Mouse (Mus musculus) C2C12 (cell line): Measurements from ENCODE around the gene Mturn. TPM values are rescaled to one million over a fixed set of nuclear protein-coding genes. Genes with fewer than 3 reads are reported as not detected.

ENCODE experiments used
- H3K27me3 ChIP-seq: one replicate; pipeline ENCODE4 v1.6.1; 2011; ENCODE audit not compliant: control insufficient read depth, insufficient read depth, insufficient read length
- H3K36me3 ChIP-seq: one replicate; pipeline ENCODE4 v1.6.1; 2011; ENCODE audit not compliant: control insufficient read depth, insufficient read depth
- H3K4me3 ChIP-seq: one replicate; pipeline ENCODE4 v1.5.1; 2011; ENCODE audit warnings: mild to moderate bottlenecking, control low read depth; ENCODE audit not compliant: poor library complexity, insufficient read depth, severe bottlenecking
- H3K79me2 ChIP-seq: one replicate; pipeline ENCODE4 v1.6.1; 2011; ENCODE audit not compliant: control insufficient read depth, insufficient read depth
- H3K79me3 ChIP-seq: one replicate; pipeline ENCODE4 v1.6.1; 2011; ENCODE audit warnings: low read depth, control low read depth
- H3ac ChIP-seq: one replicate; pipeline ENCODE3; 2011; ENCODE audit warnings: low read depth; ENCODE audit not compliant: control insufficient read depth, insufficient read length
- CEBPB ChIP-seq: IDR thresholded peaks from one replicate; pipeline ENCODE4 v1.6.1; 2011; ENCODE audit warnings: low read depth, mild to moderate bottlenecking, control low read depth, moderate library complexity
- CTCF ChIP-seq: IDR thresholded peaks from one replicate; pipeline ENCODE4 v1.5.1; 2011; ENCODE audit not compliant: control insufficient read depth, insufficient read depth, insufficient read length
- FOSL1 ChIP-seq: IDR thresholded peaks from one replicate; pipeline ENCODE4 v1.8.0; 2011; ENCODE audit warnings: mild to moderate bottlenecking, low read length; ENCODE audit not compliant: poor library complexity, insufficient read depth, severe bottlenecking
- MAX ChIP-seq: IDR thresholded peaks from one replicate; pipeline ENCODE4 v1.6.1; 2011; ENCODE audit warnings: mild to moderate bottlenecking, control low read depth
- MYOD1 ChIP-seq: IDR thresholded peaks from one replicate; pipeline ENCODE4 v1.6.1; 2011; ENCODE audit warnings: low read depth; ENCODE audit not compliant: control insufficient read depth, insufficient read length
- MYOG ChIP-seq: IDR thresholded peaks from one replicate; pipeline ENCODE4 v1.6.1; 2011; ENCODE audit not compliant: control insufficient read depth, insufficient read length; ENCODE audit errors: extremely low read depth
- USF1 ChIP-seq: IDR thresholded peaks from one replicate; pipeline ENCODE4 v1.6.1; 2011; ENCODE audit warnings: low read depth, mild to moderate bottlenecking, control low read depth, moderate library complexity
- polyA plus RNA-seq: library from polyadenylated mRNA; unstranded; fragments of >200 nt; fragmentation: generic; extraction: Trizol; gene quantifications from one replicate; pipeline ENCODE4 v1.2.1, GENCODE M21; 2012; ENCODE audit warnings: missing spikeins

Gene Mturn
- polyA plus RNA-seq, 1 experiment = 1.3 TPM

DNA sequence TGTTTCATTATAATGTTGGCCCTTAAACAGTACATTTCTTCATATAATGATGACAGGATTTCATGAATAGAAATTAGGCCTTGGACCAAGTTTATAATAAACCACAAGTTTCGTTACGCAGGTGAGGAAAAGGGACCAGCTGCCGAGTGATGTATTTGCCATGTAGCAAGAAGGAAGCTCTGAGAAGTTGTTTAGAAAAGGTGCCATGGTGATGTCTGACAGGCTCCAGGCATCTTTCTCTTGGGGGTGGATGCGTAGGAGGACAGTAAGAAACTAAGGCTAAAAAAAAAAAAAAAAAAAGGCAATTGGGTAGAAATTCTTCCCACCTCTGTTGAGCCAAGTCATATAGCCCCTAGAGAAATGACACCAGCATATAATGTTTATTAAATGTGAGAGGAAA is 70.2 kb downstream of the Mturn start:
- TF ChIP-seq FOSL1 (no peak), MYOD1 (no peak), CTCF (no peak), CEBPB (no peak), USF1 (no peak)
- Histone ChIP-seq H3K27me3 (no peaks in the 10 kb centered on the region), H3K79me2 (no peaks in the 10 kb centered on the region), H3K4me3 (no peak overlapping the region), H3ac (no peak overlapping the region), H3K79me3 (no peaks in the 10 kb centered on the region), H3K36me3 (no peaks in the 10 kb centered on the region)

- Histone ChIP-seq H3K4me3 (no peak overlapping the region), H3K79me2 (no peaks in the 10 kb centered on the region), H3K36me3 (no peaks in the 10 kb centered on the region), H3ac (no peak overlapping the region), H3K27me3 (no peaks in the 10 kb centered on the region), H3K79me3 (no peaks in the 10 kb centered on the region)
- no peak for TF ChIP-seq MYOG
- TF ChIP-seq USF1 = no peak
- TF ChIP-seq CEBPB = no peak
- no peak for TF ChIP-seq MYOD1
- no peak for TF ChIP-seq CTCF
- no peak for TF ChIP-seq MAX
- TF ChIP-seq FOSL1 = no peak
Observed at GRCm38 (mm10) chr6:54752076-54752475, 70.7 kb downstream of the Mturn start.

Other genes starting within 250 kb of the Mturn start
- 40.6 TPM for gene Scrn1, start 115.1 kb upstream of the Mturn start, polyA plus RNA-seq
- gene Plekha8, start 86.5 kb upstream of the Mturn start, polyA plus RNA-seq = 3.9 TPM
- gene Fkbp14, start 84.3 kb upstream of the Mturn start, polyA plus RNA-seq = 5.0 TPM
- gene Znrf2, start 135.3 kb downstream of the Mturn start, polyA plus RNA-seq = 3.1 TPM